Mouse (Mus musculus): Measurements from ENCODE around the gene Defb36. TPM values are rescaled to one million over a fixed set of nuclear protein-coding genes. Genes with fewer than 3 reads are reported as not detected.

Defb36 gene
- polyA plus RNA-seq, 1 experiment from 2014 or later = not detected

DNA sequence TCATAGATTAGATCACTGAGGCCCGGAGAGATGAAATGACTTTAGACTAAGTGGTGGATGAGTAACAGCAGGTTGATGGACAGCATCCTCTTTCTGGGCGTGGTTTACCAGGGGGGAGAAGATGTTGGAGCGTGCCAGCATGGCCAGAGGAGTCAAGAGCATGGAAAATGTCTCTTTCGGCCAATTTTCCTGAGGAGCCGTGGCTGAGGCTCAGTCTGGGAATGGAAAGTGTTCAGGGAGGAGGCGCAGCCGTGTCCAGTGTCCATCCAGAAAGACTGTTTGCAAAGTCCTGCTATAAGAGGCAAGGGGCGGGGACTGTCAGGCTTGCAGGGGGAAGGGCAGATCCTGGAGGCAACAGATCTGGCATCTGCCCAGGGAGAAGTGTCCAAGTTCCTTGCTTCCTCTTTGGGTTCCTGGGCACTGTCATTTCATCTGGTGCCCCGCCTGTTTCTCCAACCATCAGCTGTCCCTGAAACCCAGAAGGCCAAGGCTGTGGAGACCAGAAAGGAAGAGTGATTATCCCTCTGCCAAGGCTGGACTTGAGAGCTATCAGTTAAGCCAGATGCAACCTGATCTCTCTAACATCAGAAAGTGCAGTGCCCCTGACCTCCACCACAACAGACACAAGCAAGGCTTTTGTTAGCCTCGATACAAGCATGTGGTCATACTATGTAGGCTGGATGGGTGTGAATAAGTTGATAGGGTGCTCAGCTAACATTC is 48.9 kb downstream of the Defb36 start:
- no peaks in the 10 kb centered on the region for H3K27me3 ChIP-seq (ENCODE audit: control insufficient read depth, insufficient read depth, low read length)
- no peak overlapping the region for H3K4me3 ChIP-seq (ENCODE audit: control insufficient read depth in 1 of 2, insufficient read depth in 1 of 2, low read depth in 1 of 2, low read length in 2 of 2)
- H3K27ac ChIP-seq (replicated peaks in 1 of 2; ENCODE audit: control insufficient read depth in 1 of 2, insufficient read depth in 1 of 2, low read depth in 2 of 2, low read length in 2 of 2) = peak overlapping the region; percentile 44 to 69; a peak in 3 of 4 replicates
- no peak overlapping the region for H3K9ac ChIP-seq (ENCODE audit: low read length)
- no peaks in the 10 kb centered on the region for H3K9me3 ChIP-seq (ENCODE audit: control insufficient read depth, low read length)
- H3K36me3 ChIP-seq (ENCODE audit: control insufficient read depth, insufficient read depth, low read length) = no peaks in the 10 kb centered on the region
- H3K4me2 ChIP-seq (ENCODE audit: low read length) = no peak overlapping the region
- ATAC-seq (ENCODE audit: insufficient number of reproducible peaks, insufficient read depth, low FRiP score, low read depth) = peak; percentile 68; the same call in 1 of the 2 replicates
- H3K4me1 ChIP-seq (ENCODE audit: control insufficient read depth in 2 of 2, insufficient read depth in 2 of 2, low read length in 2 of 2) = peaks cover 7 to 12% of the 10 kb centered on the region in 2 experiments; a peak in 3 of 4 replicates
- WGBS = 45% methylated on average over 10 of the region's 10 CpGs

DNA sequence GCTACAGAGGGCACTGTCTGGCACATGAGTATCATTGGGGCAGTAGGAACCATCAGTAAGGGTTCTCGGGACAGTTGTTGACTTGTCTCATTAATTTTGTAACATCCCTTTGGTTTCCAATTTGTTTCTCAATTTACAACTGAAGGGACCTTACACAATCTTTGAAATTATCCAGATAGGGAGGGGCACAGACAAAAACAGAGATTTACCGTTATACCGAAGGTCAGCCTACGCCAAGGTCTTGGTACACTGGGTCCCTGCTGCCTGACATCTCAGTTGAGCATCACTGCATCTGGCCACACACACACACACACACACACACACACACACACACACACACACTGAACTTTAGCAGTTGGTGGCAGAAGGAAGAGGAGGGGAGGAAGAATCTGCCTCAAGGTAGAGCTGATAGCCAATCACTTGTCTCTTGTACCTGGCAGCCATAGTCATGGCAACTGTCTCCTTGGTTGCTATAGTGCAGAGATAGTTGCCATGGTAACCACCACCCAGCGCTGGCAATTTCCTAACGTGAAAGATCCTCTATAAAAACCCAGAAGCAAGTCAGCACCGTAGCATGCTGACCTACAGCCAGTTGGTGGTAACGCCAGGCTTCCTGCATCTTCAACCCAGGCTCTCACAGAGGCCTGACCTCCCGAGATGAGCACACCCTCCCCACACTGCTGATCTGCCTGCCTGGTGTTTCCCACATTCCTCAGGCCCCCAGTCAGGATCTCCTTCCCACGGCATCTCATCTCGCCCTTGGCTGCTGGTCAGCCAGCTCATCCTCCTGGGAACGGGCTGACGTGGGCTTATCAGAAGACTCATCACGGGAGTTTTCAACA is 50.0 kb downstream of the Defb36 start:
- Histone ChIP-seq H3K27me3 (ENCODE audit: control insufficient read depth, insufficient read depth, low read length) (no peaks in the 10 kb centered on the region), H3K36me3 (ENCODE audit: control insufficient read depth, insufficient read depth, low read length) (no peaks in the 10 kb centered on the region), H3K4me3 (ENCODE audit: control insufficient read depth in 1 of 2, insufficient read depth in 1 of 2, low read depth in 1 of 2, low read length in 2 of 2) (no peak overlapping the region), H3K4me2 (ENCODE audit: low read length) (no peak overlapping the region), H3K9ac (ENCODE audit: low read length) (no peak overlapping the region), H3K9me3 (ENCODE audit: control insufficient read depth, low read length) (no peaks in the 10 kb centered on the region), H3K27ac (replicated peaks in 1 of 2; ENCODE audit: control insufficient read depth in 1 of 2, insufficient read depth in 1 of 2, low read depth in 2 of 2, low read length in 2 of 2) (peak overlapping the region in 1 of 2 experiments; percentile 44; a peak in 1 of 4 replicates), H3K4me1 (ENCODE audit: control insufficient read depth in 2 of 2, insufficient read depth in 2 of 2, low read length in 2 of 2) (peaks cover 7 to 12% of the 10 kb centered on the region in 2 experiments; a peak in 3 of 4 replicates)
- ATAC-seq (ENCODE audit: insufficient number of reproducible peaks, insufficient read depth, low FRiP score, low read depth) = no peak; the same call in 1 of the 2 replicates
- 30% methylated on average over 14 of the region's 14 CpGs for WGBS

DNA sequence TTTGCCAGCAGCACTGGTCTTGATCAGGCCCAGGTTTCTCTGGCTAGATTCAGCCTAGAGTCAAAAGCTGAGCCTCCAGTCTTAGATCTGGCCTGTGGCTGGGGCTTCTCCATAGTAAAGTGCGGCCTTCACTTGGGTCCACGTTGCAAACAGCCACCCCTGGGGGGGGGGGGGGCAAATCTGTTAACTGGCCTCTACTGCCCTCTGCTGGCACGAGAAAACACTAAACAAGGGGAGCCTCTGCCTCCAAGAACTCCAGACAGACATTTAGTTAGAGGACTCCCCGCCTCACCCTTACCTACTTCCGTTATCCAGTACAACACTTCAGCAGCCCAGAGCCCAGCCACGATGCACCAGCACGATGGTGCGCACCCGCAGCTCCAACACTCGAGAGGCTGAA is 53.3 kb downstream of the Defb36 start:
- Histone ChIP-seq H3K4me2 (ENCODE audit: low read length) (no peak overlapping the region), H3K9ac (ENCODE audit: low read length) (no peak overlapping the region), H3K27me3 (ENCODE audit: control insufficient read depth, insufficient read depth, low read length) (no peaks in the 10 kb centered on the region), H3K4me3 (ENCODE audit: control insufficient read depth in 1 of 2, insufficient read depth in 1 of 2, low read depth in 1 of 2, low read length in 2 of 2) (no peak overlapping the region), H3K9me3 (ENCODE audit: control insufficient read depth, low read length) (no peaks in the 10 kb centered on the region), H3K27ac (replicated peaks in 1 of 2; ENCODE audit: control insufficient read depth in 1 of 2, insufficient read depth in 1 of 2, low read depth in 2 of 2, low read length in 2 of 2) (no peak overlapping the region), H3K4me1 (ENCODE audit: control insufficient read depth in 2 of 2, insufficient read depth in 2 of 2, low read length in 2 of 2) (peaks cover 7 to 12% of the 10 kb centered on the region in 2 experiments; a peak in 3 of 4 replicates), H3K36me3 (ENCODE audit: control insufficient read depth, insufficient read depth, low read length) (no peaks in the 10 kb centered on the region)
- 50% methylated on average over 10 of the region's 10 CpGs for WGBS
- no peak for ATAC-seq (ENCODE audit: insufficient number of reproducible peaks, insufficient read depth, low FRiP score, low read depth)

DNA sequence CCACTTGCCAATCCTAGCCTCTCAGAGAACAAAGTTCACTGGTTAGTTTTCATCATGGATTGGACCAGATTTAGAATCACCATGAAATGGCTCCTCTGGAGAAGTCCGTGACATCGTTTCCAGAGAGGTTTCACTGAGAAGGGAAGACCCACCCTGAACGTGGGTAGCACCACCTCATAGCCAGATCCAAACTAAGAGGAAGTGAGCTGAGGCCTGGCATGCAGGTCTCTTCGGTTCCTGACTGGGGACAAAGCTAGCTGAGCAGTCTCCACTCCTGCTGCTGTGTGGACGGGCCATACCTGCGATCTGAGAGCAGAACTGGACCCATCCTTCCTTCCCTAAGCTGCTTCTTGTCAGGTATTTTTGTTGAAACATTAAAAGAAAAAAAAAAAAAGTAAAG is 57.0 kb downstream of the Defb36 start:
- WGBS = 65% methylated on average over 6 of the region's 6 CpGs
- Histone ChIP-seq H3K27ac (replicated peaks in 1 of 2; ENCODE audit: control insufficient read depth in 1 of 2, insufficient read depth in 1 of 2, low read depth in 2 of 2, low read length in 2 of 2) (no peak overlapping the region), H3K9ac (ENCODE audit: low read length) (no peak overlapping the region), H3K27me3 (ENCODE audit: control insufficient read depth, insufficient read depth, low read length) (no peaks in the 10 kb centered on the region), H3K9me3 (ENCODE audit: control insufficient read depth, low read length) (no peaks in the 10 kb centered on the region), H3K36me3 (ENCODE audit: control insufficient read depth, insufficient read depth, low read length) (no peaks in the 10 kb centered on the region), H3K4me1 (ENCODE audit: control insufficient read depth in 2 of 2, insufficient read depth in 2 of 2, low read length in 2 of 2) (no peaks in the 10 kb centered on the region), H3K4me2 (ENCODE audit: low read length) (no peak overlapping the region), H3K4me3 (ENCODE audit: control insufficient read depth in 1 of 2, insufficient read depth in 1 of 2, low read depth in 1 of 2, low read length in 2 of 2) (no peak overlapping the region)
- no peak for ATAC-seq (ENCODE audit: insufficient number of reproducible peaks, insufficient read depth, low FRiP score, low read depth)

Other genes with a start within 250 kb of the Defb36 start
- gene Nrsn2, start 227.7 kb upstream of the Defb36 start, polyA plus RNA-seq (2014; fragmentation: Nextera tagmentation; extraction: Ambion mirVana) = 2.2 and 3.8 TPM in 2 replicates
- 13.1 and 15.0 TPM in 2 replicates for gene Sox12, start 206.3 kb upstream of the Defb36 start, polyA plus RNA-seq (2014; fragmentation: Nextera tagmentation; extraction: Ambion mirVana)
- 35.7 and 36.1 TPM in 2 replicates for gene Zcchc3, start 189.3 kb upstream of the Defb36 start, polyA plus RNA-seq (2014; fragmentation: Nextera tagmentation; extraction: Ambion mirVana)
- 1.8 and 2.3 TPM in 2 replicates for gene 6820408C15Rik, start 188.7 kb upstream of the Defb36 start, polyA plus RNA-seq (2014; fragmentation: Nextera tagmentation; extraction: Ambion mirVana)
- gene Defb23, start 139.7 kb upstream of the Defb36 start, polyA plus RNA-seq (2014; fragmentation: Nextera tagmentation; extraction: Ambion mirVana) = not detected in 2 replicates
- not detected in 2 replicates for gene Defb20, start 127.3 kb upstream of the Defb36 start, polyA plus RNA-seq (2014; fragmentation: Nextera tagmentation; extraction: Ambion mirVana)
- gene Defb22, start 114.2 kb upstream of the Defb36 start, polyA plus RNA-seq (2014; fragmentation: Nextera tagmentation; extraction: Ambion mirVana) = not detected in 2 replicates
- gene Defb26, start 92.6 kb upstream of the Defb36 start, polyA plus RNA-seq (2014; fragmentation: Nextera tagmentation; extraction: Ambion mirVana) = not detected in 2 replicates
- not detected in 2 replicates for gene Defb28, start 86.1 kb upstream of the Defb36 start, polyA plus RNA-seq (2014; fragmentation: Nextera tagmentation; extraction: Ambion mirVana)
- not detected in 2 replicates for gene Defb29, start 64.2 kb upstream of the Defb36 start, polyA plus RNA-seq (2014; fragmentation: Nextera tagmentation; extraction: Ambion mirVana)
- gene Gm17416, start 35.0 kb upstream of the Defb36 start, polyA plus RNA-seq (2014; fragmentation: Nextera tagmentation; extraction: Ambion mirVana) = not detected in 2 replicates
- gene Defb21, start 31.6 kb upstream of the Defb36 start, polyA plus RNA-seq (2014; fragmentation: Nextera tagmentation; extraction: Ambion mirVana) = not detected in 2 replicates
- 1.2 TPM in 1 of 2 replicates, not detected in the other for gene Defb19, start 24.0 kb upstream of the Defb36 start, polyA plus RNA-seq (2014; fragmentation: Nextera tagmentation; extraction: Ambion mirVana)
- gene Defb45, start 4.9 kb upstream of the Defb36 start, polyA plus RNA-seq (2014; fragmentation: Nextera tagmentation; extraction: Ambion mirVana) = not detected in 2 replicates
- gene Defb25, start 18.7 kb downstream of the Defb36 start, polyA plus RNA-seq (2014; fragmentation: Nextera tagmentation; extraction: Ambion mirVana) = 0.94 and 0.95 TPM in 2 replicates
- 13.0 and 13.2 TPM in 2 replicates for gene Rem1, start 22.6 kb downstream of the Defb36 start, polyA plus RNA-seq (2014; fragmentation: Nextera tagmentation; extraction: Ambion mirVana)
- 70.6 and 74.6 TPM in 2 replicates for gene H13, start 65.1 kb downstream of the Defb36 start, polyA plus RNA-seq (2014; fragmentation: Nextera tagmentation; extraction: Ambion mirVana)
- gene Mcts2, start 82.7 kb downstream of the Defb36 start, polyA plus RNA-seq (2014; fragmentation: Nextera tagmentation; extraction: Ambion mirVana) = 20.8 and 25.6 TPM in 2 replicates
- gene Id1, start 131.9 kb downstream of the Defb36 start, polyA plus RNA-seq (2014; fragmentation: Nextera tagmentation; extraction: Ambion mirVana) = 56.8 and 61.1 TPM in 2 replicates
- 18.5 and 18.6 TPM in 2 replicates for gene Cox4i2, start 149.8 kb downstream of the Defb36 start, polyA plus RNA-seq (2014; fragmentation: Nextera tagmentation; extraction: Ambion mirVana)
- 59.0 and 68.1 TPM in 2 replicates for gene Bcl2l1, start 227.4 kb downstream of the Defb36 start, polyA plus RNA-seq (2014; fragmentation: Nextera tagmentation; extraction: Ambion mirVana)
- gene Tpx2, start 243.6 kb downstream of the Defb36 start, polyA plus RNA-seq (2014; fragmentation: Nextera tagmentation; extraction: Ambion mirVana) = 56.2 and 60.8 TPM in 2 replicates